Comparison of ENCODE assay signal across 2 mouse cellular contexts in genomic region chr3:94765456-94765855, GRCm38 (mm10). TPM values are rescaled to one million over a fixed set of nuclear protein-coding genes. Genes with fewer than 3 reads are reported as not detected.
"Had no signal": no experiment of that assay in that cellular context is flagged by ENCODE, and none has a peak within 500 bp of the region (broad histone marks: within the 10 kb centered on the region; RNA-seq: fewer than 3 reads in every experiment).

No protein-coding gene starts in this region.

RNA-seq across cellular contexts. Expression of gene Cgn, which starts 20.8 kb away (rescaled TPM):
- total RNA-seq: monocyte, adult 5-6 weeks; neutrophil, adult 5-6 weeks had no signal
